Mouse (Mus musculus): Measurements from ENCODE around the gene Cdc14a.

GRCm38 (mm10) chr3:116410051-116410450 is 13.8 kb downstream of the Cdc14a start:
- TF ChIP-seq CTCF (IDR thresholded peaks at IDR 0.05) (no peak), EP300 (IDR thresholded peaks at IDR 0.05; ENCODE audit: insufficient read depth, low read depth, low read length) (no peak)

All from heart, adult 2 months (tissue).